Mouse (Mus musculus): ENCODE results near the gene Gda. TPM values are rescaled to one million over a fixed set of nuclear protein-coding genes. Genes with fewer than 3 reads are reported as not detected.

Gda gene
- total and polyA plus RNA-seq, 3 experiments: not detected

DNA sequence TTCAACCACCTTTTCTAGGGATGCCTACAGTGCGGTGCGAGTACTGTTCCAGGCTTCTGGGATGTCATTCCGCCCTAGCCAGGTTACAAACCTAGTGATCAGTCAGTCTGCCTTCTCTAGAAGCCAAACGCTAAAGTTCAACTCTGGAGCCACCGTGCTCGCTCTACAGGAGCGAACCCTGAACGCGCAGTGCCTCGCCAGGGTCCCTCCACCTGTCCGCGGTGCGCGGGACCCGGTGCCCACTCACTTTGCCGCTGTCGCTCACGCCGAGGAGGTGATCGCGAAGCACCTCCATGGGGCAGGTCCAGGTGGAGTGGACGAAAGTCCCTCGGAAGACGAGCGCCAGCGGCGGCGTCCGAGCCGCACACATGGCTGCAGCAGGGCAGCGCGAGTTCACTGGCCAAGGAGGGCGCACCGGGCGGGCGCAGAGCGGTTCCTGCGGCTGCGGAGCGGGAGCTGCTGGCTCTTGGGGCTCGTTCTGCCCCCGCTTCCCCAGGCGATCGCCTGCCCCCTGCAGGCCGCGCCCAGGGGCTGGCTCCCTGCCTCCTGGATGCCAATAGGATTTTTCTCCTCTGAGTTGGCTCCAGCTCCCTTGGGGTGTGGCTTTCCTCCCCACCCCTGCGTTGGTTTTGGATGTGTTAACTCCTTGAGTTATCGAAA is 994 bp downstream of the Gda start:
- no peak for TF ChIP-seq RAD21 (IDR thresholded peaks at IDR 0.05; ENCODE audit: low read depth, low read length)
- no peak for TF ChIP-seq NELFE (IDR thresholded peaks at IDR 0.05; ENCODE audit: low read depth, low read length)
- no peak for TF ChIP-seq IRF4 (IDR thresholded peaks at IDR 0.05; ENCODE audit: low read depth, low read length)
- no peak for TF ChIP-seq NRF1 (IDR thresholded peaks at IDR 0.05; ENCODE audit: low read depth, low read length)
- TF ChIP-seq EP300 (IDR thresholded peaks at IDR 0.05; ENCODE audit: low read length): no peak
- no peak for TF ChIP-seq ZKSCAN1 (IDR thresholded peaks at IDR 0.05; ENCODE audit: borderline replicate concordance, low read depth, low read length)
- TF ChIP-seq ZNF384 (IDR thresholded peaks at IDR 0.05; ENCODE audit: low read depth, low read length): no peak
- TF ChIP-seq MXI1 (IDR thresholded peaks at IDR 0.05; ENCODE audit: low read depth, low read length): no peak
- TF ChIP-seq TBP (conservative IDR thresholded peaks at IDR 0.05; ENCODE audit: low read depth, low read length): no peak
- TF ChIP-seq POLR2A (IDR thresholded peaks at IDR 0.05; ENCODE audit: low read depth, low read length): no peak
- no peak for TF ChIP-seq E2F4 (IDR thresholded peaks at IDR 0.05; ENCODE audit: insufficient replicate concordance, low read depth, low read length)
- TF ChIP-seq JUND (conservative IDR thresholded peaks at IDR 0.05; ENCODE audit: low read depth, low read length): no peak
- TF ChIP-seq KAT2A (IDR thresholded peaks at IDR 0.05; ENCODE audit: insufficient replicate concordance, low read length): no peak
- Histone ChIP-seq H3K9ac (ENCODE audit: insufficient read depth, low read depth) (no peak overlapping the region), H3K79me2 (replicated peaks; ENCODE audit: control insufficient read depth, extremely low read depth, insufficient read depth, poor library complexity, severe bottlenecking) (no peaks in the 10 kb centered on the region), H3K9me3 (replicated peaks; ENCODE audit: low read length) (peaks cover 12% of the 10 kb centered on the region), H3K4me3 (replicated peaks in 1 of 3; ENCODE audit: low read depth in 2 of 3, low read length in 2 of 3, poor library complexity in 1 of 3) (no peak overlapping the region), H3K27ac (ENCODE audit: insufficient read depth, low read depth) (no peak overlapping the region), H3K27me3 (replicated peaks) (no peaks in the 10 kb centered on the region), H3K4me1 (ENCODE audit: control insufficient read depth in 1 of 2, insufficient read depth in 2 of 2) (peaks cover 9 to 15% of the 10 kb centered on the region in 2 experiments), H3K4me2 (ENCODE audit: insufficient read depth, low read depth, poor library complexity, severe bottlenecking) (no peak overlapping the region), H3K36me3 (replicated peaks in 1 of 2; ENCODE audit: control insufficient read depth in 1 of 2, insufficient read depth in 1 of 2, low read length in 1 of 2) (no peaks in the 10 kb centered on the region)
- dilution Hi-C loops (cut with MboI; ENCODE audit: extremely low pct_ligation_motif_present, extremely low pct_unique_long_range_greater_than_20kb, low sequenced_read_pairs): no loop called here
- in situ Hi-C loops (cut with MboI; ENCODE audit: low pct_ligation_motif_present, low pct_unique_long_range_greater_than_20kb, low sequenced_read_pairs): no loop called here
- DNase-seq (ENCODE audit: extremely low read depth): no peak

DNA sequence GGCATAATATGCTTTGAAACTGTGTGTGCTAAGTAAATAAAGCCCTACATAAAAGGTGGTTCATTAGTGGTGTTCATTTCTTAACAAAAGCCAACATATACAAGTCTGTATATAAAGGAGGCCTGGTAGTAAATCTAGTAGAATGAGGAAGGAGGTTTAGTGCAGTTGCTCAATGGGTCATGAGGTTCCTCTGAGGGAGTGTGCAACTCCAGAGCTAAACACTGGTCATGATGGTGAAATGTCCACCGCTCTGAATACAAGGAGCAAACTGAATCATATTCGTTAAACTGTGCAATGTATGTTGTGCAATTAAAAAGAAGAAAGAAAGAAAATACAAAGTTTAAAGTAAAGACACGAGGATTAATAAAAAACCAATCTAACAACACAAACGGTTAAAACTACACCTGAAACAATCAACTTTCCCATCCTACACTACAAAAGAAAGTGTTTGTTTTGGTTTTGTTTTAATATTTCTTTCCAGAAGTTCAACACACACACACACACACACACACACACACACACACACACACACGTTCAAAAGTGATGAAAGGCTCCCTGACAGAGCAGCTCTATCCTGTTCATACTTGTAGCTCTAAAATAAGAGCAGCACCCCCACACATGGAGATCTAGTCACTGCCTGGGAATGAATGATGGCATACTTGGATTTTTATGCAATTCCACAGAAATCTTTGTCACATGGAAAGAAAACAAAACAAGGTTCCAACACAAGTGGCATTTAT is 11.9 kb downstream of the Gda start:
- dilution Hi-C loops (cut with MboI; ENCODE audit: extremely low pct_ligation_motif_present, extremely low pct_unique_long_range_greater_than_20kb, low sequenced_read_pairs) (no loop called here), in situ Hi-C loops (cut with MboI; ENCODE audit: low pct_ligation_motif_present, low pct_unique_long_range_greater_than_20kb, low sequenced_read_pairs) (no loop called here)
- no peak for DNase-seq (ENCODE audit: extremely low read depth)

More for the DNA sequence above, 11.9 kb downstream of the Gda start:
- TF ChIP-seq BHLHE40 (IDR thresholded peaks at IDR 0.05; ENCODE audit: low read depth, low read length) (no peak), MYC (IDR thresholded peaks at IDR 0.05; ENCODE audit: low read depth, low read length) (no peak), TBP (conservative IDR thresholded peaks at IDR 0.05; ENCODE audit: low read depth, low read length) (no peak), ETS1 (conservative IDR thresholded peaks at IDR 0.05; ENCODE audit: low read depth, low read length) (no peak), CHD1 (IDR thresholded peaks at IDR 0.05; ENCODE audit: low read depth, low read length) (no peak), MAZ (IDR thresholded peaks at IDR 0.05; ENCODE audit: low read depth, low read length) (no peak), ELF1 (IDR thresholded peaks at IDR 0.05; ENCODE audit: low read depth, low read length) (no peak), HCFC1 (IDR thresholded peaks at IDR 0.05; ENCODE audit: low read depth, low read length) (no peak), UBTF (IDR thresholded peaks at IDR 0.05; ENCODE audit: low read depth, low read length) (no peak), POLR2AphosphoS2 (IDR thresholded peaks at IDR 0.05; ENCODE audit: low read depth, low read length) (no peak)
- H3K4me3 ChIP-seq (replicated peaks in 1 of 3; ENCODE audit: low read depth in 2 of 3, low read length in 2 of 3, poor library complexity in 1 of 3): no peak overlapping the region
- H3K4me1 ChIP-seq (ENCODE audit: control insufficient read depth in 1 of 2, insufficient read depth in 2 of 2): no peaks in the 10 kb centered on the region
- H3K27me3 ChIP-seq (replicated peaks): no peaks in the 10 kb centered on the region
- H3K9ac ChIP-seq (ENCODE audit: insufficient read depth, low read depth): no peak overlapping the region
- H3K9me3 ChIP-seq (replicated peaks; ENCODE audit: low read length): peaks cover 6% of the 10 kb centered on the region
- no peaks in the 10 kb centered on the region for H3K79me2 ChIP-seq (replicated peaks; ENCODE audit: control insufficient read depth, extremely low read depth, insufficient read depth, poor library complexity, severe bottlenecking)
- H3K36me3 ChIP-seq (replicated peaks in 1 of 2; ENCODE audit: control insufficient read depth in 1 of 2, insufficient read depth in 1 of 2, low read length in 1 of 2): no peaks in the 10 kb centered on the region
- H3K4me2 ChIP-seq (ENCODE audit: insufficient read depth, low read depth, poor library complexity, severe bottlenecking): no peak overlapping the region
- no peak overlapping the region for H3K27ac ChIP-seq (ENCODE audit: insufficient read depth, low read depth)

Data from CH12.LX (cell line).